Mouse (Mus musculus): ENCODE results near the gene Haao. TPM values are rescaled to one million over a fixed set of nuclear protein-coding genes. Genes with fewer than 3 reads are reported as not detected.

Haao gene
- polyA plus RNA-seq, 1 experiment from 2014 or later, result 0.92 TPM

Other genes starting within 250 kb of the Haao start
- gene Kcng3, start 216.1 kb downstream of the Haao start, polyA plus RNA-seq (2014; fragmentation: Nextera tagmentation; extraction: Ambion mirVana), result not detected in 2 replicates
- 30.8 and 34.1 TPM in 2 replicates for gene Mta3, start 141.8 kb downstream of the Haao start, polyA plus RNA-seq (2014; fragmentation: Nextera tagmentation; extraction: Ambion mirVana)

Data from embryonic facial prominence, embryonic 14.5 days (tissue).